Mouse (Mus musculus): ENCODE results near the gene Ly86. TPM values are rescaled to one million over a fixed set of nuclear protein-coding genes. Genes with fewer than 3 reads are reported as not detected.
A peak's percentile ranks its signal among the peaks of the same experiment; 100 is the strongest.

Gene Ly86
- total and polyA plus RNA-seq, 3 experiments: 2.1 to 4.5 (median 2.5) TPM

DNA sequence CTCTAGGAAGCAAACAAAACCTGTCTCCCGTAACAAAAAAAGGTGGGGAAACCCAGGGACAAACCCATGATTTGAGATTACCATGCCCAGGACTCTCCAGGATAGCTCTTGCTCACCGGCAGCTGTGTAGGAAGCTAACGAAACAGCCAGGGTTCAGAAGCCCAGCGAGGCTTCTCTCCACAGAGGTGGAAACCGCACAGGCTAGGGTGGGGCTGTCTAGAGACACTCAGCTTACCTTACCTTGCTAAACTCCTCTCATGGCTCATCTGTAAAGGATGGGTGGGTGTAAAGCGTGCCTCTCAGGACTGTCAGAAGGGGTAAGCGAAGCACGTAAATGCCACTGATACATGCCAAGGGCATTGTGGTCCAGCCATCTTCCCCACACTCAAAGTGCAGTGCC lies 94.9 kb downstream of the Ly86 start:
- peaks cover 21% of the 10 kb centered on the region for H3K4me1 ChIP-seq (ENCODE audit: control insufficient read depth, insufficient read depth, low read length)
- no peaks in the 10 kb centered on the region for H3K27me3 ChIP-seq (ENCODE audit: control insufficient read depth, insufficient read depth, low read length)
- TF ChIP-seq EP300 (IDR thresholded peaks at IDR 0.05; ENCODE audit: insufficient read depth, low read depth, low read length): no peak
- no peak for TF ChIP-seq CTCF (IDR thresholded peaks at IDR 0.05)
- TF ChIP-seq POLR2A (IDR thresholded peaks at IDR 0.05; ENCODE audit: insufficient read depth, low read depth, low read length): no peak
- no peak for DNase-seq
- no peaks in the 10 kb centered on the region for H3K79me2 ChIP-seq (replicated peaks; ENCODE audit: control insufficient read depth, insufficient read depth, low read length)
- intact Hi-C loops (cut with DNase I): no loop called here
- WGBS: 73% methylated on average over 8 of the region's 8 CpGs
- H3K4me3 ChIP-seq: no peak overlapping the region
- no peaks in the 10 kb centered on the region; the same call in 1 of the 2 replicates for H3K36me3 ChIP-seq (ENCODE audit: control insufficient read depth, insufficient read depth, low read length)
- peak overlapping the region; percentile 74 for H3K27ac ChIP-seq
- no peak overlapping the region for H3K9ac ChIP-seq (ENCODE audit: low read depth, low read length)

GRCm38 (mm10) chr13:37440593-37441307 lies 95.7 kb downstream of the Ly86 start:
- Histone ChIP-seq H3K27me3 (ENCODE audit: control insufficient read depth, insufficient read depth, low read length) (no peaks in the 10 kb centered on the region), H3K79me2 (replicated peaks; ENCODE audit: control insufficient read depth, insufficient read depth, low read length) (no peaks in the 10 kb centered on the region), H3K4me1 (ENCODE audit: control insufficient read depth, insufficient read depth, low read length) (peaks cover 18% of the 10 kb centered on the region), H3K9ac (ENCODE audit: low read depth, low read length) (no peak overlapping the region), H3K36me3 (ENCODE audit: control insufficient read depth, insufficient read depth, low read length) (no peaks in the 10 kb centered on the region; the same call in 1 of the 2 replicates), H3K27ac (peak overlapping the region; percentile 74), H3K4me3 (no peak overlapping the region)
- TF ChIP-seq POLR2A (IDR thresholded peaks at IDR 0.05; ENCODE audit: insufficient read depth, low read depth, low read length) (no peak), EP300 (IDR thresholded peaks at IDR 0.05; ENCODE audit: insufficient read depth, low read depth, low read length) (no peak), CTCF (IDR thresholded peaks at IDR 0.05) (no peak)
- WGBS: 51% methylated on average over 11 of the region's 11 CpGs
- intact Hi-C loops (cut with DNase I): no loop called here
- peak in 1 of 2 experiments; percentile 36 for DNase-seq

GRCm38 (mm10) chr13:37442058-37442457 lies 97.0 kb downstream of the Ly86 start:
- no peaks in the 10 kb centered on the region for H3K79me2 ChIP-seq (replicated peaks; ENCODE audit: control insufficient read depth, insufficient read depth, low read length)
- no peaks in the 10 kb centered on the region for H3K27me3 ChIP-seq (ENCODE audit: control insufficient read depth, insufficient read depth, low read length)
- TF ChIP-seq CTCF (IDR thresholded peaks at IDR 0.05) (no peak), EP300 (IDR thresholded peaks at IDR 0.05; ENCODE audit: insufficient read depth, low read depth, low read length) (0 out of 2 replicates have a peak, but pooled peaks have one; percentile 34)
- H3K4me1 ChIP-seq (ENCODE audit: control insufficient read depth, insufficient read depth, low read length): peaks cover 19% of the 10 kb centered on the region
- H3K36me3 ChIP-seq (ENCODE audit: control insufficient read depth, insufficient read depth, low read length): no peaks in the 10 kb centered on the region; the same call in 1 of the 2 replicates
- peak in 1 of 2 experiments; percentile 35 for DNase-seq
- no peak overlapping the region for H3K9ac ChIP-seq (ENCODE audit: low read depth, low read length)
- no peak overlapping the region for H3K4me3 ChIP-seq
- 36% methylated on average over 4 of the region's 4 CpGs for WGBS
- H3K27ac ChIP-seq: peak overlapping the region; percentile 64; the same call in 1 of the 2 replicates
- intact Hi-C loops (cut with DNase I): no loop called here

DNA sequence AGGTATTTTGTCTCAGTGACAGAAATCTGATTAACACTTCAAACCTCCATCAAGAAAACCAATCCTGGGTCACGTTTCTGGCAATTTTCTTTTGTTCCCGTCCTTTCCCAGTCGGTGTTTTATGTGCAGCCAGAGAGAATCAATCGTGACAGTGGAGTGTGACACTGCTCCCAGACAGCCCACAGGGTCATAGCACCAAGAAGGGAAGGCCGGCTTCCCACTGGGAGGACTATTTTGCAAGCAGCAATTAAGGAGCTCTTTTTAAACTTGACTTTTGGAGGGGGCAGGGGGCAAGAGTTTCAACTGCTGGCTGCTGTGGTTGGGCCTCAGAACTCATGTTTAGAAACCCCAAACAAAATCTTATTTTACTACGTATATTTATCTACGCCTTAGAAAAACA lies 97.5 kb downstream of the Ly86 start:
- peak overlapping the region; percentile 64 for H3K27ac ChIP-seq
- no peaks in the 10 kb centered on the region for H3K27me3 ChIP-seq (ENCODE audit: control insufficient read depth, insufficient read depth, low read length)
- no peaks in the 10 kb centered on the region for H3K79me2 ChIP-seq (replicated peaks; ENCODE audit: control insufficient read depth, insufficient read depth, low read length)
- no peak for DNase-seq
- no peak overlapping the region for H3K9ac ChIP-seq (ENCODE audit: low read depth, low read length)
- no peak overlapping the region for H3K4me3 ChIP-seq
- intact Hi-C loops (cut with DNase I): no loop called here
- peaks cover 22% of the 10 kb centered on the region for H3K4me1 ChIP-seq (ENCODE audit: control insufficient read depth, insufficient read depth, low read length)
- H3K36me3 ChIP-seq (ENCODE audit: control insufficient read depth, insufficient read depth, low read length): no peaks in the 10 kb centered on the region; the same call in 1 of the 2 replicates
- WGBS: 69% methylated on average over 7 of the region's 7 CpGs
- TF ChIP-seq CTCF (IDR thresholded peaks at IDR 0.05) (no peak), EP300 (IDR thresholded peaks at IDR 0.05; ENCODE audit: insufficient read depth, low read depth, low read length) (no peak), POLR2A (IDR thresholded peaks at IDR 0.05; ENCODE audit: insufficient read depth, low read depth, low read length) (no peak)

GRCm38 (mm10) chr13:37446699-37447258 lies 101.8 kb downstream of the Ly86 start:
- peak; percentile 57 to 73 for DNase-seq
- Histone ChIP-seq H3K9ac (ENCODE audit: low read depth, low read length) (no peak overlapping the region), H3K79me2 (replicated peaks; ENCODE audit: control insufficient read depth, insufficient read depth, low read length) (no peaks in the 10 kb centered on the region), H3K4me1 (ENCODE audit: control insufficient read depth, insufficient read depth, low read length) (peaks cover 14% of the 10 kb centered on the region), H3K27ac (peak overlapping the region; percentile 69), H3K4me3 (no peak overlapping the region), H3K27me3 (ENCODE audit: control insufficient read depth, insufficient read depth, low read length) (no peaks in the 10 kb centered on the region), H3K36me3 (ENCODE audit: control insufficient read depth, insufficient read depth, low read length) (no peaks in the 10 kb centered on the region)
- 54% methylated on average over 16 of the region's 16 CpGs for WGBS
- TF ChIP-seq POLR2A (IDR thresholded peaks at IDR 0.05; ENCODE audit: insufficient read depth, low read depth, low read length) (no peak), CTCF (IDR thresholded peaks at IDR 0.05) (no peak), EP300 (IDR thresholded peaks at IDR 0.05; ENCODE audit: insufficient read depth, low read depth, low read length) (peak; percentile 86; the same call in 1 of the 2 replicates)
- intact Hi-C loops (cut with DNase I): no loop called here

DNA sequence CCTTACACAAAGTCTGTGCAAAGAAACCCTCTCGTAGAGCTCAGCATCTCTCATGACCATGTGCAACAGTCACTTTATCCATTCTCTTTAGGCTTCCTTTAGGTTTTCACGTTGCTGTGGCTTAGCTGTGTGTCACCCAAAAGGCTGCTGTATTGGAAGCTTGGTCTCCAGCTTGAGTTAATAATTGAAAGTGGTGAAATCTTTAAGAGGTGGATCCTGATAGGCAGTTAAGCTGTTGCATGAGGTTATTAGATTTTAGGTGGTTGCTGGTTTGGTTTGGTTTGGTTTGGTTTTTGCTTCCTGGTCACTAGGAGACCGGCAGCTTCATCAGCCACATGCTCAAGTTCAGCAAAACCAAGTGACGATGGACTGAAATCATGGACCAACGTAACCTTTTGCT lies 106.0 kb downstream of the Ly86 start:
- Histone ChIP-seq H3K79me2 (replicated peaks; ENCODE audit: control insufficient read depth, insufficient read depth, low read length) (no peaks in the 10 kb centered on the region), H3K4me1 (ENCODE audit: control insufficient read depth, insufficient read depth, low read length) (peaks cover 23% of the 10 kb centered on the region), H3K4me3 (no peak overlapping the region), H3K36me3 (ENCODE audit: control insufficient read depth, insufficient read depth, low read length) (no peaks in the 10 kb centered on the region), H3K9ac (ENCODE audit: low read depth, low read length) (no peak overlapping the region), H3K27ac (peak overlapping the region; percentile 80; the same call in 1 of the 2 replicates), H3K27me3 (ENCODE audit: control insufficient read depth, insufficient read depth, low read length) (no peaks in the 10 kb centered on the region)
- DNase-seq: no peak
- WGBS: 92% methylated on average over 5 of the region's 5 CpGs
- TF ChIP-seq EP300 (IDR thresholded peaks at IDR 0.05; ENCODE audit: insufficient read depth, low read depth, low read length) (no peak), POLR2A (IDR thresholded peaks at IDR 0.05; ENCODE audit: insufficient read depth, low read depth, low read length) (no peak), CTCF (IDR thresholded peaks at IDR 0.05) (no peak)
- intact Hi-C loops (cut with DNase I): loop anchor here (5.0 kb wide), 1 partner anchor 491 kb away; no protein-coding TSS in a partner anchor
